Mouse (Mus musculus) lung, adult 2 months (tissue): ENCODE measurements around the gene Xlr5a. TPM values are rescaled to one million over a fixed set of nuclear protein-coding genes. Genes with fewer than 3 reads are reported as not detected.
"Not testable (repeated sequence)": the region's sequence is repeated elsewhere in the genome, so short reads cannot be mapped to it uniquely, and the experiment has no call there.

Experiments used
- DNase-seq: peaks from one replicate; pipeline ENCODE4 v3.0.0; 2022
- H3K4me1 ChIP-seq: fragments of 200-500 bp; 2 replicates; pipeline ENCODE4 v1.6.1; 2011; ENCODE audit warnings: low read length; ENCODE audit not compliant: control insufficient read depth, insufficient read depth
- H3K4me3 ChIP-seq: fragments of 200-500 bp; replicated peaks from 2 replicates; pipeline ENCODE3; 2011; ENCODE audit warnings: low read depth, mild to moderate bottlenecking, control low read depth, low read length; ENCODE audit errors: extremely low read depth
- CTCF ChIP-seq: fragments of 200-500 bp; IDR thresholded peaks from 2 replicates; pipeline ENCODE4 v1.5.1; 2011; ENCODE audit warnings: mild to moderate bottlenecking, low read length, control low read depth; ENCODE audit not compliant: insufficient read depth
- POLR2A ChIP-seq: fragments of 200-500 bp; IDR thresholded peaks from 2 replicates; pipeline ENCODE4 v1.6.1; 2011; ENCODE audit warnings: low read depth, mild to moderate bottlenecking, control low read depth, low read length, borderline replicate concordance; ENCODE audit errors: extremely low read depth
- WGBS: fragments of 180-500 bp; shearing (Covaris S2); methylation state at CpG from one replicate; pipeline ENCODE4 v1.1.7; 2018; 5-methylcytosine and 5-hydroxymethylcytosine counted together
- polyA plus RNA-seq: library from polyadenylated mRNA; depleted of rRNA; stranded (reverse); fragments of >200 nt; gene quantifications from 2 replicates; pipeline ENCODE4 v1.2.3, GENCODE M21; 2012

Gene Xlr5a
- polyA plus RNA-seq, 1 experiment, result not detected

GRCm38 (mm10) chrX:73229288-73229687, 63.5 kb downstream of the Xlr5a start:
- Histone ChIP-seq H3K4me1 (no peaks in the 10 kb centered on the region), H3K4me3 (peak overlapping the region; percentile 93)
- DNase-seq, result no peak
- TF ChIP-seq CTCF (no peak), POLR2A (no peak)
- WGBS, result 38% methylated on average over 3 of the region's 3 CpGs

DNA sequence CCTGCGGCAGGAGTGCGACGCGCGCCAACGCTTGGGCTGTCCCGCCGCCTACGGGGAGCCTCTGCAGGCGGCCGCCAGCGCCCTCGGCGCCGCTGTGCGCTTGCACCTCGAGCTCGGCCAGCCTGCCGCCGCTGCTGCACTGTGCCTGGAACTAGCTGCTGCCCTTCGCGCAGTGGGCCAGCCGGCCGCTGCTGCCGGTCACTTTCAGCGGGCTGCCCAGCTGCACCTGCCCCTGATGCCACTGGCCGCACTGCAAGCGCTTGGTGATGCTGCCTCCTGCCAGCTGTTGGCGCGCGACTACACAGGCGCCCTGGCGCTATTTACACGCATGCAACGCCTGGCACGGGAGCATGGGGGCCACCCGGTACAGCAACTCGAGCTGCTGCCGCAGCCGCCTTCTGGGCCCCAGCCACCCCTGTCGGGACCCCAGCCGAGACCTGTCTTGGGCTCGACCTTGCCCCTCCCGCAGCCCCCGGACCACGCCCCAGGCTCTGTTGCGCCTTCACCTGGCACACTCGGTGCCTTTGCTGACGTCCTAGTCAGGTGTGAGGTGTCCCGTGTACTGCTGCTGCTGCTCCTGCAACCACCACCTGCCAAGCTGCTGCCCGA, 64.1 kb downstream of the Xlr5a start:
- WGBS, result 23% methylated on average over 51 of the region's 51 CpGs
- DNase-seq, result peak; percentile 56
- TF ChIP-seq POLR2A (no peak), CTCF (no peak)
- peak overlapping the region; percentile 93 for H3K4me3 ChIP-seq
- H3K4me1 ChIP-seq, result no peaks in the 10 kb centered on the region

- H3K4me1 ChIP-seq, result no peaks in the 10 kb centered on the region
- H3K4me3 ChIP-seq, result peak within 1 kb of the TSS; percentile 93
- TF ChIP-seq POLR2A, result peak; percentile 88; the same call in 1 of the 2 replicates
- no peak for TF ChIP-seq CTCF
- 22% methylated on average over 39 of the region's 39 CpGs for WGBS
- peak; percentile 75 for DNase-seq
These were observed 64.7 kb downstream of the Xlr5a start, which contains the start of gene F8a for GRCm38 (mm10) chrX:73227914-73228605. TSS of gene F8a (plus strand) at chrX:73228291.

- no peaks in the 10 kb centered on the region for H3K4me1 ChIP-seq
- whole genome bisulfite sequencing, result 36% methylated on average over 1 of the region's 1 CpGs
- no peak overlapping the region for H3K4me3 ChIP-seq
- TF ChIP-seq CTCF (no peak), POLR2A (no peak)
- DNase-seq, result no peak
These were observed 67.4 kb downstream of the Xlr5a start for GRCm38 (mm10) chrX:73225365-73225764.

DNA sequence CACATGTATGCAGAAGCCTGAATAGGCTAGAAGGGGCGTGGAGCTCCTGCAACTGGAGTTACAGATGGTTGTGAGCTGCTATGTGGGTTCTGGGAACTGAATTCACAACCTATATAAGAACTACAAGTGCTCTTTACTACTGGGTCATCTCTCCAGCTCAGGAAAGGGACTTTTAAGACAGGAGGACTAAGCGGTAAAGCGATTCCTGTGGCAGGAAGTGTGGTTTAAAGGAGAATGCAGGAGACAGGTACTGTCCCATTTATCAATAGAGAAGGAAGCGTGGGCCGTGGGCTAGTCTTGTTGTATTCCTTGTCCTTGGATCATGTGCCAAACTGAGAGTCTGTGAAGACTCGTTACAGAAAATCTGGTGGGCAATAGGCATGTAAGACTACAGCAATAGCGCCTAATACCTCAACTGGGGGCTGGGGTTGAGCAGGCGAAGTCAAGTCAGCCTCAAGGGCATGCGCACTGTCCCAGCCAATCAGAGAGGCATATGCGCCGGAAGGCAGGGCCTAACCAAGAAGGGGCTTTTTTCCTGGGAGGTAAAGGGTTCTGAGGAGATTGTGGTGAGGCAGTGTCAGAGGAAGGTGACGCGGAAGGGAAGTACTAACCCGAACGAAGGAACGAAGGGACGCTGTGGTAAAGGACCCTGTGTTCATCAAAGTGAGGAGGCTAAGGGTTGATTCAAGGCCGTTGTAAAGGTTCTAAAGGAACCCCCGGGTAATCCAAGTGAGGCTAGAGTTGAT, 78.8 kb downstream of the Xlr5a start, which contains the start of gene Xlr4b:
Xlr4b (plus strand) TSS at position 515 of the 746 bp plus-strand sequence.
- not testable (repeated sequence) for H3K4me1 ChIP-seq, DNase-seq, H3K4me3 ChIP-seq
- 67% methylated on average over 19 of the region's 19 CpGs for WGBS

- peak; percentile 2 for DNase-seq
These were observed 100.8 kb downstream of the Xlr5a start, which contains the start of gene Xlr3b for GRCm38 (mm10) chrX:73191934-73192333. TSS of gene Xlr3b (plus strand) at chrX:73192207.

GRCm38 (mm10) chrX:73176889-73177288, 115.9 kb downstream of the Xlr5a start, which contains the start of gene Spin2d:
TSS of gene Spin2d (minus strand) at chrX:73176989.
- H3K4me1 ChIP-seq, H3K4me3 ChIP-seq, DNase-seq: not testable (repeated sequence)
- WGBS, result 82% methylated on average over 6 of the region's 15 CpGs

More at GRCm38 (mm10) chrX:73191934-73192333, 100.8 kb downstream of the Xlr5a start, which contains the start of gene Xlr3b:
- not testable (repeated sequence) for H3K4me3 ChIP-seq, H3K4me1 ChIP-seq
- WGBS, result 72% methylated on average over 12 of the region's 12 CpGs

- not testable (repeated sequence) for H3K4me3 ChIP-seq, DNase-seq, H3K4me1 ChIP-seq
- WGBS, result no CpG with 5 or more reads among the region's 7 CpGs
These were observed 143.4 kb downstream of the Xlr5a start, which contains the start of gene DXBay18 for GRCm38 (mm10) chrX:73149350-73149749. TSS of gene DXBay18 (minus strand) at chrX:73149450.

DNA sequence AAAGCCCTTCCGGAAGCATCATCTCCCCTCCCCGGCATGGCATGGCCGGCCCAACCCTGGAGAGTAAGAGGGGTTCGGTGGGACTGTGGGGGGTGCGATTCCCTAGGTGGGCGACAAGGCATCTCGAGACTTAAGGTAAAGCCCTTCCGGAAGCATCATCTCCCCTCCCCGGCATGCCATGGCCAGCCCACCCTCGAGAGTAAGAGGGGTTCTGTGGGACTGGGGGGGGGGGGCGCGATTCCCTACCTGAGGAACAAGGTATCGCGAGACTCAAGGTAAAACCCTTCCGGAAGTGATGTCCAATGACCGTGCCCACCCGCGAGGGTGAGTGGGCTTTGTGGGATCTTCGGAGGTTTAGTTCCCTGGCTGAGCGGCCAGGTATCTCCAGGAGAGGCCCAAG, 144.3 kb downstream of the Xlr5a start, which contains the start of gene Xlr5b:
Xlr5b (plus strand) TSS at position 301 of the 400 bp plus-strand sequence.
- no CpG with 5 or more reads among the region's 20 CpGs for WGBS

DNA sequence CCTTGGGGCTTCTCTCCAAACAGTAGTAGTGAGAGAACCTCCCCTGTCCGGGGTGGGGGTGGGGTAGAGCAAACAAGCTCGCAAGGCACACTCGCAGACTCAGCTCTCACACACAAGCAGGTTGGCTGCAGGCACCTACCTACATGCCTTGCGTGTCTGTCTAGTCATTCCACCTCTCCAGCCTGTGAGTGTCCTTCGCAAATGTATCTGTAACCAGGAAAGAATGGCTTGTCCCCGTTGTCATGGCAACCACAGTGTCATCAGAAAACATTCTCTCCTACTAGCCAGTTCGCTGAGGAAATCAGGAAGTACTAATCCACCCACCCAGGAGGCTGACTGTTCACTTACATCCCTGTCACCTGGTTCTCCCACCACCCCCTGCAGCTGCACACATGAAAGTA, 149.6 kb downstream of the Xlr5a start:
- H3K4me3 ChIP-seq, DNase-seq, H3K4me1 ChIP-seq: not testable (repeated sequence)
- no CpG with 5 or more reads among the region's 7 CpGs for WGBS

More for the DNA sequence above, 144.3 kb downstream of the Xlr5a start, which contains the start of gene Xlr5b:
- not testable (repeated sequence) for H3K4me1 ChIP-seq, H3K4me3 ChIP-seq, DNase-seq

DNA sequence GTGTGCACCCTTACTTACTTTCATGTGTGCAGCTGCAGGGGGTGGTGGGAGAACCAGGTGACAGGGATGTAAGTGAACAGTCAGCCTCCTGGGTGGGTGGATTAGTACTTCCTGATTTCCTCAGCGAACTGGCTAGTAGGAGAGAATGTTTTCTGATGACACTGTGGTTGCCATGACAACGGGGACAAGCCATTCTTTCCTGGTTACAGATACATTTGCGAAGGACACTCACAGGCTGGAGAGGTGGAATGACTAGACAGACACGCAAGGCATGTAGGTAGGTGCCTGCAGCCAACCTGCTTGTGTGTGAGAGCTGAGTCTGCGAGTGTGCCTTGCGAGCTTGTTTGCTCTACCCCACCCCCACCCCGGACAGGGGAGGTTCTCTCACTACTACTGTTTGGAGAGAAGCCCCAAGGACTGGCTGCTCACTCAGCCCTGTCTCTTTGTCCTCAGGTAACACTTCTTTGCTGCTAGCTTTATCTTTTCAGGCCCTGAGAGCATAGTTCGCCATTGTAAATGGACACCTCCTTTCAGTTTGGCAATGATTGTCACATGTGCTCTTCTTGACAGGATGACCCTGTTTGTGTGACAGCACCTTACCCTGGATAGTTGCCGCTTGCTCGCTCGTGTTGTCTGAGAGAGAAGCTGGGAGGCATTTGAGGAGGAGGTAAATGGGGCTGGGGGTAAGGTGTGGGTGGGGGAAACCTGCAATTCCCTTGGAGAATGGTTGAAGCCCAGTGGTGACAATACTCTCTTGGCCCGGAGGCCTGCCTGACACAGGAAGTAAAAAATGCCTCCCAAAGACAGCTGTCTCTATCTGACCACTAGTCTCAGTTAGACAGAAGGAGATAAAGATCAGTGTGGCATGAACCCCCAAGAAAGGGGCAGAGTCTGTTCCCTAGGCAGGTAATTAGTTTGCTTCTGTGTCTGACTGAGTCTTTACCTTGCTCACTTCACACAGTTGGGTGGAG, 169.6 kb downstream of the Xlr5a start:
- not testable (repeated sequence) for H3K4me1 ChIP-seq, DNase-seq
- no CpG with 5 or more reads among the region's 12 CpGs for WGBS

DNA sequence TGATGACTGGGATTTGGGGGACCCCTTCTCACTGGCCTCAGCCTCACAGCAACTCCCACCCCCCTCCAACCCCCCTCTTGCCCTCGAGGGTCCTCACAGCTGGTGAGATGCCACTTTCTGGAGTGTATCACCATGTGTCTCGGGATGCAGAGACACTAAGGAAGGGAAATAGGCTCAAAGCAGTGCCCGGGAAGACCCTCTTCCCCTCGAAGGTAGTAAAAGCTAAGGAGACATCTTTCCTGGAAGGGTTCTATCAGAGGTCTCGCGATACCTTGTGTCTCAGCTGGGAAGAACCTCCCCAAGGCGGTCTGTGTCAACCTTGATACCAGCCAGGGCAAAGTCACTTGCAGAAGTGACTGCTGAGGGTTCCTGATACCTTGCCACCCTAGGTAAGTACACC, 176.0 kb downstream of the Xlr5a start, which contains the start of gene Gm14685:
Gm14685 (plus strand) TSS at position 301 of the 400 bp plus-strand sequence.
- WGBS, result no CpG with 5 or more reads among the region's 7 CpGs

More for the DNA sequence above, 169.6 kb downstream of the Xlr5a start:
- H3K4me3 ChIP-seq, result not testable (repeated sequence)

GRCm38 (mm10) chrX:73096941-73097508, 195.8 kb downstream of the Xlr5a start, which contains the start of gene Xlr3a:
TSS of gene Xlr3a (minus strand) at chrX:73097095.
- H3K4me1 ChIP-seq, DNase-seq, H3K4me3 ChIP-seq: not testable (repeated sequence)
- 75% methylated on average over 13 of the region's 13 CpGs for WGBS

More for the DNA sequence above, 176.0 kb downstream of the Xlr5a start, which contains the start of gene Gm14685:
- not testable (repeated sequence) for H3K4me1 ChIP-seq, H3K4me3 ChIP-seq, DNase-seq
